ENCODE assay signal across 8 mouse cellular contexts in the genomic region with DNA sequence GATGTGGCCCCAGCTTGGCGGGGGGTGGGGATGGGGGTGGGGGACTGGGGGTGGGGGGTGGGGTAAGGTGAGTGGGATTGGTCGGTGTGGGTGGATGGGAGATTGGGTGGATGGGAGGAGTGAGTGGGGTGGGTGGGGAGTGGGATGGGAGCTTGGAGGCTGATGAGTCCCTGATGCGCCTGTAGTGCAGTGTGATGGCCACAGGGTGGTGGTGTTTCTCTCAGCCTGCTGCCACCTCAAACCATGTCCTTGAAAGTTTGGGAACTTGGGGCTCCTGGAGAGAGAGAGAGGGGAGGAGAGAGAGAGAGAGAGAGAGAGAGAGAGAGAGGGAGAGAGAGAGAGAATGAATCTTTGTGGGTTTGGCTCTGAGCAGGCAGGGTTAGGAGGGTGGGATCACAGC. TPM values are rescaled to one million over a fixed set of nuclear protein-coding genes. Genes with fewer than 3 reads are reported as not detected.
DNase-seq lines count a peak whose midpoint lies in the region; ATAC-seq lines count a peak whose summit lies in the region.

No protein-coding gene starts in this region.

- H3K4me1 ChIP-seq in heart, embryonic 12.5 days (replicated peaks): no peaks in the 10 kb centered on the region
- no peaks in the 10 kb centered on the region for H3K4me1 ChIP-seq in midbrain, embryonic 14.5 days (ENCODE audit: control insufficient read depth, insufficient read depth, low read length)
- H3K4me1 ChIP-seq in midbrain, embryonic 15.5 days: no peaks in the 10 kb centered on the region

- no peak overlapping the region for H3K4me2 ChIP-seq in heart, embryonic 12.5 days
- H3K4me2 ChIP-seq in midbrain, embryonic 14.5 days (ENCODE audit: low read length): no peak overlapping the region
- H3K4me2 ChIP-seq in midbrain, embryonic 15.5 days: no peak overlapping the region

- H3K27me3 ChIP-seq in heart, embryonic 12.5 days (replicated peaks): peaks cover 18% of the 10 kb centered on the region
- no peaks in the 10 kb centered on the region for H3K27me3 ChIP-seq in midbrain, embryonic 14.5 days (ENCODE audit: control insufficient read depth, insufficient read depth, low read length)
- H3K27me3 ChIP-seq in midbrain, embryonic 15.5 days (replicated peaks): no peaks in the 10 kb centered on the region

- intact Hi-C loops in heart, postnatal 10 days (cut with DNase I): loop anchor here (10.0 kb wide), 1 partner anchor 499 kb away; the partner anchor contains the start of gene Acsm5
- intact Hi-C loops in heart, postnatal 36 days (cut with DNase I): loop anchor here (5.0 to 10.0 kb wide), 2 partner anchors 412 to 499 kb away; partner anchors contain the start of gene Acsm5

- H3K36me3 ChIP-seq in heart, embryonic 12.5 days: no peaks in the 10 kb centered on the region
- H3K36me3 ChIP-seq in midbrain, embryonic 14.5 days (ENCODE audit: control insufficient read depth, insufficient read depth, low read length): no peaks in the 10 kb centered on the region
- H3K36me3 ChIP-seq in midbrain, embryonic 15.5 days (replicated peaks): no peaks in the 10 kb centered on the region

- H3K9ac ChIP-seq in heart, embryonic 12.5 days: no peak overlapping the region
- no peak overlapping the region for H3K9ac ChIP-seq in midbrain, embryonic 14.5 days (replicated peaks; ENCODE audit: low read length)
- no peak overlapping the region for H3K9ac ChIP-seq in midbrain, embryonic 15.5 days

- peak; percentile 13 to 45 for DNase-seq in heart, postnatal 10 days
- peak; percentile 80 for DNase-seq in midbrain, embryonic 14.5 days
- DNase-seq in embryo, embryonic 10.5 days (ENCODE audit: low spot score): peak; percentile 78
- peak; percentile 68 for DNase-seq in mesoderm, embryonic 11.5 days (ENCODE audit: low read depth, low spot score)
- DNase-seq in spleen, adult 12 weeks (ENCODE audit: low spot score): no peak
- DNase-seq in heart, postnatal 36 days: no peak

- 0% methylated on average over 3 of the region's 3 CpGs for WGBS in heart, embryonic 12.5 days
- WGBS in midbrain, embryonic 14.5 days: 0% methylated on average over 3 of the region's 3 CpGs
- WGBS in midbrain, embryonic 15.5 days: 0% methylated on average over 3 of the region's 3 CpGs

- no peak overlapping the region for H3K4me3 ChIP-seq in heart, embryonic 12.5 days
- no peak overlapping the region for H3K4me3 ChIP-seq in midbrain, embryonic 14.5 days (replicated peaks; ENCODE audit: low read depth, low read length)
- H3K4me3 ChIP-seq in midbrain, embryonic 15.5 days: no peak overlapping the region

- no peak for ATAC-seq in heart, embryonic 12.5 days (ENCODE audit: insufficient number of reproducible peaks, low FRiP score)
- no peak for ATAC-seq in midbrain, embryonic 14.5 days (ENCODE audit: low FRiP score, low TSS enrichment)
- ATAC-seq in midbrain, embryonic 15.5 days (replicated peaks): no peak

- H3K27ac ChIP-seq in heart, embryonic 12.5 days (ENCODE audit: poor library complexity, severe bottlenecking): no peak overlapping the region
- no peak overlapping the region for H3K27ac ChIP-seq in midbrain, embryonic 14.5 days (replicated peaks; ENCODE audit: low read depth, low read length)
- no peak overlapping the region for H3K27ac ChIP-seq in midbrain, embryonic 15.5 days

- no peaks in the 10 kb centered on the region for H3K9me3 ChIP-seq in heart, embryonic 12.5 days (replicated peaks)
- no peaks in the 10 kb centered on the region for H3K9me3 ChIP-seq in midbrain, embryonic 14.5 days (ENCODE audit: control insufficient read depth, low read length)
- no peaks in the 10 kb centered on the region for H3K9me3 ChIP-seq in midbrain, embryonic 15.5 days

RNA-seq across cellular contexts. Expression of gene Gprc5b, which starts 20.7 kb away (rescaled TPM):
- 10 to 100 TPM; 20.7 to 22.4 TPM for total RNA-seq in heart, postnatal 10 days (2021)
- 3.3 and 3.6 TPM in 2 replicates for polyA plus RNA-seq in heart, embryonic 12.5 days (2016; fragmentation: Nextera tagmentation; extraction: Ambion mirVana)
- polyA plus RNA-seq in midbrain, embryonic 14.5 days (2014; fragmentation: Nextera tagmentation; extraction: Ambion mirVana): 7.1 and 11.7 TPM in 2 replicates
- polyA plus RNA-seq in midbrain, embryonic 15.5 days (2015; fragmentation: Nextera tagmentation; extraction: Ambion mirVana): 6.1 TPM in 2 replicates
- 10 to 100 TPM; 14.7 to 15.6 TPM for total RNA-seq in heart, postnatal 36 days (2021)

Comparison
In these comparisons a context has a peak if more than half of its experiments do, and no peak if none do; other contexts are left out.
1. DNase-seq: peak in heart, postnatal 10 days (2 of 2), midbrain, embryonic 14.5 days (single experiment), embryo, embryonic 10.5 days (single experiment) and mesoderm, embryonic 11.5 days (single experiment); none in spleen, adult 12 weeks (single experiment) and heart, postnatal 36 days (0 of 2).